Mouse (Mus musculus) kidney, adult 8-10 months (tissue): ENCODE data around the gene Prss41.
"Not testable (repeated sequence)": the region's sequence is repeated elsewhere in the genome, so short reads cannot be mapped to it uniquely, and the experiment has no call there.

Source experiments
- DNase-seq, 2 experiments: peaks; one replicate each; pipeline ENCODE4 v3.0.0; 2022

Prss41 gene

DNA sequence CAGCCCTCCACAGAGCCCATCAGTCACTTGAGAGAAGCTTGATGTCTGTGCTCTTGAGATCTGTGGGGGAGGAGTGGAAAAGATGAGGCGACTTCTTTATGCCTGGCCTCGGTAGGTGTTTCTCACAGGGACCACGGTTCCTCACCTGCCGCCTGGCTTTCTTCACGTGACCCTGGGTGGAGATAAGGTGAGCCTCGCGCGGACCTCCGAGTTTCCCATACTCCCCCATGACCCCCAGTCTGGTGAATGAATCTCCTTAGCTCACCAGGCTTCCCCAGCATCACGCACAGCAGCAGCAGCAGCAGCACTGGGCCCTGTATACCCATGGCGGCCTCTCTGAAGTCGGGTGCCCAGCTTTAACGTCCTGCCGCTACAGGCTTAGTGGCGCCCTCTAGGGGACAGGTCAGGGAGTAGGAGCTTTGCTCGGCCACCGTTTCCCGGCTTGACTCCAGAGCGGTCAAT, at the start of gene Prss41, which contains the start of gene Prss32:
TSS of gene Prss41 (minus strand) at position 361 of the 462 bp plus-strand sequence.
TSS of gene Prss32 (plus strand) at position 44 of the 462 bp plus-strand sequence.
- peak; percentile 29 to 50 for DNase-seq

GRCm38 (mm10) chr17:23880576-23880975, 36.6 kb upstream of the Prss41 start, which contains the start of the genes Dcpp1 and Dcpp2:
TSS of gene Dcpp1 (plus strand) at chr17:23880876.
TSS of gene Dcpp2 (plus strand) at chr17:23880880.
- not testable (repeated sequence) for DNase-seq

- no peak for DNase-seq
Measured at GRCm38 (mm10) chr17:23877166-23877565, 33.2 kb upstream of the Prss41 start.

DNA sequence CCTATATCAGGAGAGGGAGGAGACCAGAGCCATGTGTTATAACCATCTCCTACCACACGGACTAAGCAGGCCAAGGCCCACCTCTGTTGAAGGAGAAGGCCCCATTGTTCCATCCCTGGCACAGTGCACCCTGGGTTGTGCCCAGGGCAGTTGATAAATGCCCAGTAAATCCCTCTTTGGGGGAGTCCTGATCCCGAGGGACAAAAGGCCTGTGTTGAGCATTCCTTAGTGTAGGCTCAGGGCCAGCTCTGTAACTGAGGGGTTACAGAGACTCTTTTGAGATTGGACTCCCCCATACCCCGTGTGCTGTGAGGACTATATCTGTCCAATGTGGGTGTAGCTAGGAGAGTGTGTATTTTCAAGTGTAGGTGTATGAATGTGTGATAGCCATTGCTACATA, 32.8 kb upstream of the Prss41 start:
- no peak for DNase-seq

DNA sequence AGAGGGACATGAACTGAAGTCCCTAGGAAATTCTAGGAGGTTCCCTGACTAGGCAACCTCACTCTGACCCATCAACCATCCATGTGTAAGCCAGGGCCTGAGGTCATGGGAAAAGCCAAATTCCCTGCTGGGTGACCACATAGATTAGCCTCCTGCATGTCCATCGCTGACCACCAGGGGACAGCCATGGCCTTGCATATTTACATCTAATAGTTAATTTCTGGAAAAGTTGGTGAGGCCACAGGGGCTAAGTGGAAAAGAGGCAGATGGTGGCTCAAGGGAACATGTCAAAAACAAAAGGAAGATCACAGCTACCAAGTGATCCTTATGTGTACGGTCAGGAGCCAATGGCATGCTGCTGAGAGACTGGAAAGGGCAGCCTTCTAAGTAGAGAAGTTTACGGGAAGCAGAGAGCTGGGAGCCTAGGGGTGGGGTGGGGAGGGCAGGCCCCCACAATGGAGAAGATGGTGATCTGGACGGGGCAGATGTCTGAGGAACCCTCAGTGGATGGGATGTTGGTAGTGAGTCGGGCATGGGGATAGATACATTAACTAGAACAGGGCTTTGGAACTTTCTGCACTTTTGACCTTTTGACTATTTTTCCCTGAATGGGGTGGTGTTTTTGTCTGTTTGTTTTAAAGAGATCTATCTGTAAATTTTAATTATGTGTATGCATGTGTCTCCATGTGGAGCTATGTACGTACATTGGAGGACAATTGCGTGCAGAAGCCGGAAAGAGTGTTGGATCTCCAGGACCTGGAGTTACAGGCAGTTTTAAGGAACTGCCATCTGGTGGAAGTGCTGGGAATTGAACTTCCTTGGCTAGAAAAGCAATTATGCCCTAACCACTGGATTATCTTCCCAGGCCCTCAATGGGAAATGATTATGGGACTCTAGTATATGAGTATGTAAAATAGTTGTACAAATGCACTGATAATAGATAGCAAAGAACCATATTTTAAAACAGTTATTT, 30.2 kb upstream of the Prss41 start:
- peak; percentile 42 to 61 for DNase-seq

DNA sequence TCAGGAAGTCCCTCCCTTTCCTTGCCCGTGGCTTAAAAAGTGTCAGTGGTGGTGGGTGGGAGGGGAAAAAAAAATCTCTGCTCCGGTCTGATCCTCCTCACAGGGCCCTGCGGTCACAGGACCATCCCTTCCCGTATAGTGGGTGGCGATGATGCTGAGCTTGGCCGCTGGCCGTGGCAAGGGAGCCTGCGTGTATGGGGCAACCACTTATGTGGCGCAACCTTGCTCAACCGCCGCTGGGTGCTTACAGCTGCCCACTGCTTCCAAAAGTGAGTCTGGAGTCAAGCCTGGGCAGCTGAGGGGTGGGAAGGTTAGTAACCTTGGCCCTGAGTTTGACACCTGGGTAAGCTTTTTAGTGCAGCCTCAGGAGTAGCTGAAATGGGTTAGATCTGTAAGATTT, 24.5 kb upstream of the Prss41 start:
- no peak for DNase-seq

DNA sequence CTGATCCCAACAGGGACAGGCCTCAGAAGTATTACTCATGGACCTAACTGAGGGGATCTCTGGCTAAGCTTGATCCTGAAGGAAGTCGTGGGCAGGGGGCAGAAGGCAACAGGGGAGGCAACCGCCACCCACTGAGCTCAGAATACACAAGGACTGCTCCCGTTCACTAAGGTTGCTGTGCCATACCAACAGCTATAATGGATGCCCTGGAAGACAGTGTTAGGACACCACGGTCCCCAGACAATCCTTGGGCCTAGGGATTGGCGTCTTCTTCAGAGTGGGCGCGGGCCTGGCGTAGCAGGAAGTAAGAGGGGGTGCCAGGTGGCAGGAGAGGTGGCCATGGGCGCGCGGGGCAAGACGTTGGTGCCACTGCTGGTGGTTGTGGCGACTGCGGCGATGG, 23.8 kb upstream of the Prss41 start, which contains the start of gene Prss21:
TSS of gene Prss21 (plus strand) at position 301 of the 400 bp plus-strand sequence.
- no peak for DNase-seq

GRCm38 (mm10) chr17:23862926-23863325, 19.0 kb upstream of the Prss41 start:
- DNase-seq, result no peak

GRCm38 (mm10) chr17:23857913-23858312, 13.9 kb upstream of the Prss41 start:
- DNase-seq, result no peak

DNA sequence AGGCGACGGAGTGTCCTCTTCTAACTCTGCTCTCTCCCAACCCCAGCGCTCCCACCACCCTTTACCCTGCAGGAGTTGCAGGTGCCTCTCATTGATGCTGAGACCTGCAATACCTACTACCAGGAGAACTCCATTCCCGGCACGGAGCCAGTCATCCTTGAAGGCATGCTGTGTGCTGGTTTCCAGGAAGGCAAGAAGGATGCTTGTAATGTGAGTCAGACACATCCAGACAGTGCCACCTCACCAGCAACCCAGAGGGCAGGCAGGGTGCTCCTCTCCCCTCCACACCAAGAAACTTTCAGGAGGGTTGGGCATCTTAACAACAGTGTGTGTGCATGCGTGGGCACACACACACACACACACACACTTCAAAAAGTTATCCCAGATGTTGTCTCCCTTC, 13.2 kb upstream of the Prss41 start:
- no peak for DNase-seq

GRCm38 (mm10) chr17:23854229-23854765, 10.3 kb upstream of the Prss41 start:
- no peak for DNase-seq

GRCm38 (mm10) chr17:23853292-23853691, 9.3 kb upstream of the Prss41 start:
- DNase-seq, result peak in 1 of 2 experiments; percentile 67

- peak; percentile 37 to 65 for DNase-seq
Measured at GRCm38 (mm10) chr17:23850853-23851749, 7.1 kb upstream of the Prss41 start.

GRCm38 (mm10) chr17:23850028-23850427, 6.1 kb upstream of the Prss41 start:
- no peak for DNase-seq

GRCm38 (mm10) chr17:23843141-23843811, 696 bp downstream of the Prss41 start:
- DNase-seq, result no peak

GRCm38 (mm10) chr17:23841145-23841544, 2.8 kb downstream of the Prss41 start:
- peak; percentile 42 to 73 for DNase-seq

- no peak for DNase-seq
Measured at GRCm38 (mm10) chr17:23836006-23836575, 7.9 kb downstream of the Prss41 start, which contains the start of gene Prss33. TSS of gene Prss33 (minus strand) at chr17:23836056.

- no peak for DNase-seq
Measured at GRCm38 (mm10) chr17:23831201-23831600, 12.8 kb downstream of the Prss41 start.

GRCm38 (mm10) chr17:23829064-23829619, 14.8 kb downstream of the Prss41 start, which contains the start of gene Elob:
TSS of gene Elob (minus strand) at chr17:23829136.
- DNase-seq, result peak; percentile 79 to 82

DNA sequence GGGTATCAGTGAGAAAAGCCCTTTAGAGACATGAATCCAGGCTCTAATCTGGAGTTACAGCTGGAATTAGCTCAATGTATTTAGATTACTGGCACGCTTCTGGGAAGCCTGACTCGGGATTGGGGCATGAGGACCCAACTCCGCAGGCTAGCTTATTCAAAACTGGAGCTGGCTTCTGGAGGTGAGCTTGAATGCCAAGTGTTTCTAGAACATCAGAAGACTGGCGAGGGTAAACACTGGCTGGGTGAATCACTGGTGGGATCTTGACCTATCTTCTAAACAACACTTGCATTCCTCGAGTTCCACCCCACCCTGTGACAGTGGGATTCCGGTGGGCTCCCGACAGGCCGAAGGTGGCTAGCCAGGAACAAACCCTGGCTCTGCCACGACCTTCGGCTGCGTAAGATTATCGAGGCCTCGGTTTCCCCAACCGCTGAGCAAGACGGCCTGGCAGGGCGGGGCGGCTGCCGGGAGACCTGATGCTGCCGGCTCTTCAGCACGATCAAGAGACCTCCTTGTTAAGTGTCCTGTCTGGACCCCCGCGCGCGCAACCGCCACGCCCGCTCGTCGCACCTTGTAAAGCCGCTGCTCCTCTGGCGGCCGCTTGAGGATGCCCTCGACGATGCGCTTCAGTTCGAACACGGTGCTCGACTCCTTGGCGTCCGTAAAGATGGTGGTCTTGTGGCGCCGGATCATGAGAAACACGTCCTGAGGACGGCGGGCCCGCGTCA, 15.5 kb downstream of the Prss41 start:
- DNase-seq, result peak; percentile 45 to 55
